Mouse (Mus musculus) cerebellum, adult (tissue): Measurements from ENCODE around the gene Lgals1.

Experiments
- ATAC-seq: cut with Nextera tagmentation; 2 replicates; pipeline ENCODE4 v1.9.2; 2017; ENCODE audit warnings: mild to moderate bottlenecking, moderate library complexity, mixed read lengths; ENCODE audit not compliant: insufficient number of reproducible peaks, low FRiP score, low TSS enrichment

Gene Lgals1

GRCm38 (mm10) chr15:78908399-78908798 lies 18.1 kb upstream of the Lgals1 start:
- ATAC-seq = no peak

- no peak for ATAC-seq
Measured at GRCm38 (mm10) chr15:78908982-78909381, 17.5 kb upstream of the Lgals1 start.

GRCm38 (mm10) chr15:78912040-78912439 lies 14.5 kb upstream of the Lgals1 start:
- no peak for ATAC-seq

GRCm38 (mm10) chr15:78913632-78914090 lies 12.9 kb upstream of the Lgals1 start, which contains the start of gene Pdxp:
Gene Pdxp (plus strand): TSS chr15:78913919.
- ATAC-seq = peak; percentile 87

- ATAC-seq = peak; percentile 17; the same call in 1 of the 2 replicates
Measured at GRCm38 (mm10) chr15:78914091-78914822, 12.3 kb upstream of the Lgals1 start.

- no peak for ATAC-seq
Measured at GRCm38 (mm10) chr15:78914823-78915659, 11.5 kb upstream of the Lgals1 start.

GRCm38 (mm10) chr15:78915660-78916017 lies 10.9 kb upstream of the Lgals1 start:
- 0 out of 2 replicates have a peak, but pooled peaks have one; percentile 18 for ATAC-seq

GRCm38 (mm10) chr15:78916052-78916826 lies 10.3 kb upstream of the Lgals1 start:
- ATAC-seq = no peak

GRCm38 (mm10) chr15:78918126-78918525 lies 8.4 kb upstream of the Lgals1 start:
- ATAC-seq = no peak

GRCm38 (mm10) chr15:78919914-78920313 lies 6.6 kb upstream of the Lgals1 start:
- no peak for ATAC-seq

- ATAC-seq = no peak
Measured at GRCm38 (mm10) chr15:78922700-78923099, 3.8 kb upstream of the Lgals1 start.

GRCm38 (mm10) chr15:78923585-78923984 lies 2.9 kb upstream of the Lgals1 start:
- ATAC-seq = no peak

GRCm38 (mm10) chr15:78925129-78925528 lies 1.4 kb upstream of the Lgals1 start:
- ATAC-seq = no peak

- no peak for ATAC-seq
Measured at GRCm38 (mm10) chr15:78927021-78927787, 679 bp downstream of the Lgals1 start.

- ATAC-seq = no peak
Measured at GRCm38 (mm10) chr15:78927788-78928457, 1.4 kb downstream of the Lgals1 start.

- ATAC-seq = no peak
Measured at GRCm38 (mm10) chr15:78928539-78928938, 2.0 kb downstream of the Lgals1 start.

- ATAC-seq = no peak
Measured at GRCm38 (mm10) chr15:78930192-78930706, 3.7 kb downstream of the Lgals1 start.

GRCm38 (mm10) chr15:78930801-78931426 lies 4.4 kb downstream of the Lgals1 start:
- no peak for ATAC-seq

- ATAC-seq = no peak
Measured at GRCm38 (mm10) chr15:78931577-78931976, 5.1 kb downstream of the Lgals1 start.
